Mouse (Mus musculus): Measurements from ENCODE around the gene Asic2. TPM values are rescaled to one million over a fixed set of nuclear protein-coding genes. Genes with fewer than 3 reads are reported as not detected.

Gene Asic2
- polyA plus RNA-seq, 2 experiments = 0.01 to 0.04 TPM

DNA sequence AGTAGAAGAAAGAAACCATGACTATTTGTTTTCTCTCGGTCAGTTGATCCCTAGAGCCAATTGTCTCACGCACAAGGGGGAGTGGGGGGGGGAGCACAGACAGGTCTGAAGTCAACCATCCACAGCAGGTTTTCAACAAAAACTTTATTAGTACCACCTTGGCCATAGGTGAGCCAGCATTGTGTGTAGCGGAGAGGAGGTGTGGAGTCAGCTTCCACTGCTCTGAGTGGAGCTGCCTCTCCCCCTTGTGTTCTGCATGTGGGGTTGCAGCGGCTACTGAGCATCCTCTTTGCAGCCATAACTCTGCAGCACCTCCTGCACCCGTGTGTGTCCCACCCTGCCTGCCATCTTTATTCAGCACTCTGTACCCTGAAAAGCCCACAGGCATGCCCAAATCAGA is 6.3 kb upstream of the Asic2 start:
- H3K27me3 ChIP-seq (ENCODE audit: control insufficient read depth, insufficient read depth, low read length) = no peaks in the 10 kb centered on the region
- WGBS (ENCODE audit: insufficient replicate concordance) = 26% methylated on average over 5 of the region's 5 CpGs
- H3K27ac ChIP-seq = no peak overlapping the region
- no peak overlapping the region for H3K4me2 ChIP-seq (ENCODE audit: low read depth)
- no peak overlapping the region for H3K4me3 ChIP-seq (ENCODE audit: insufficient read depth in 1 of 2, low read depth in 2 of 2, low read length in 2 of 2)
- no peaks in the 10 kb centered on the region for H3K36me3 ChIP-seq (replicated peaks; ENCODE audit: control insufficient read depth, insufficient read depth, low read depth)
- no peak for TF ChIP-seq EP300 (IDR thresholded peaks at IDR 0.05; ENCODE audit: low read depth)
- peak; percentile 24; the same call in 1 of the 2 replicates for TF ChIP-seq CTCF (IDR thresholded peaks at IDR 0.05; ENCODE audit: low read depth)
- no peak overlapping the region for H3K9ac ChIP-seq (replicated peaks)
- H3K9me3 ChIP-seq (ENCODE audit: control insufficient read depth, low read length) = no peaks in the 10 kb centered on the region
- ATAC-seq (ENCODE audit: insufficient read depth) (no peak), DNase-seq (ENCODE audit: low read depth in 3 of 3, low spot score in 3 of 3) (no peak)
- H3K4me1 ChIP-seq (replicated peaks; ENCODE audit: control insufficient read depth in 2 of 2, insufficient read depth in 2 of 2, low read length in 1 of 2) = no peaks in the 10 kb centered on the region

DNA sequence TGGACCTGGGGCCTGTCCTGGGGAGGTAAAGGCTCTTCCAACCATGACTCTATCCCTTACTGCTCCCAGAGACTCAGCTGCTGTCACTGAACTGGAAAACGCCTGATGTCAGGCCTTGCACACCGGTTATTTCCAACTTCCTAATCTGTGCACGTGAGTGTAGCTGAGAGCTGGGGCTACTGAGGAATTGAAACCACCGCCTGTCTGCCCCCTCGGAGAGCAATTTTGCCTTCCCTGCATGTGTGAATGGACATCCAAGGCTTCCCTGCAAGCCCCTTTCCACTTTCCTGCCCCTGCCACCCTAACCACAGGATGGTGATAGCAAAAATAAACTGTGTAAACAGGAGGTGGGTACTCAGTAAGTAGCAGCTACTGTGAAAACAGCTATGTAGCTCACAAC is 5.4 kb upstream of the Asic2 start:
- no peak for DNase-seq (ENCODE audit: low read depth in 3 of 3, low spot score in 3 of 3)
- Histone ChIP-seq H3K9ac (replicated peaks) (no peak overlapping the region), H3K36me3 (replicated peaks; ENCODE audit: control insufficient read depth, insufficient read depth, low read depth) (no peaks in the 10 kb centered on the region), H3K4me2 (ENCODE audit: low read depth) (no peak overlapping the region), H3K4me1 (replicated peaks; ENCODE audit: control insufficient read depth in 2 of 2, insufficient read depth in 2 of 2, low read length in 1 of 2) (no peaks in the 10 kb centered on the region), H3K27me3 (ENCODE audit: control insufficient read depth, insufficient read depth, low read length) (no peaks in the 10 kb centered on the region; the same call in 1 of the 2 replicates), H3K4me3 (ENCODE audit: insufficient read depth in 1 of 2, low read depth in 2 of 2, low read length in 2 of 2) (no peak overlapping the region), H3K9me3 (ENCODE audit: control insufficient read depth, low read length) (no peaks in the 10 kb centered on the region), H3K27ac (no peak overlapping the region)
- TF ChIP-seq EP300 (IDR thresholded peaks at IDR 0.05; ENCODE audit: low read depth) (no peak), CTCF (IDR thresholded peaks at IDR 0.05; ENCODE audit: low read depth) (no peak)
- ATAC-seq (ENCODE audit: insufficient read depth) = no peak
- 20% methylated on average over 5 of the region's 5 CpGs for WGBS (ENCODE audit: insufficient replicate concordance)

DNA sequence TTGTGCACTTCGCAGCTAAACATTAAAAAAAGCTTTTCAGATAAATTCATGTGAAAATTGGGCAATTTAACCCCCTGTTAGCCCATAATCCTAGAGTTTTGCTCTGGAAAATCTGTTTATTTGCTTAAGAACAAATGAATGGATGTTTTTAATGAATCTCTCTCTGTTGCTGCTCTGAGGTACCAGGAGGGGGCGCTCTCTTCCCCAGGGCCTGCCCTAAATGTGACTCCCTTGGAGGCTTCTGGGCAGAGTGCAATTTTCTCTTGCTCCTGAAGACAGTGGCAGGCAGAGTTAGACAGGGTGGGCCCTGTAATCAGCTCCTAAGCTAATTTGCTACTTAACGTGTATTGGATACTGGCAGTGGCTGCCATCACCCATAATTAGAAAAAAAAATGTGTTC is 3.8 kb upstream of the Asic2 start:
- TF ChIP-seq EP300 (IDR thresholded peaks at IDR 0.05; ENCODE audit: low read depth) (no peak), CTCF (IDR thresholded peaks at IDR 0.05; ENCODE audit: low read depth) (peak; percentile 42)
- Histone ChIP-seq H3K36me3 (replicated peaks; ENCODE audit: control insufficient read depth, insufficient read depth, low read depth) (no peaks in the 10 kb centered on the region), H3K27me3 (ENCODE audit: control insufficient read depth, insufficient read depth, low read length) (no peaks in the 10 kb centered on the region; the same call in 1 of the 2 replicates), H3K9ac (replicated peaks) (no peak overlapping the region), H3K4me2 (ENCODE audit: low read depth) (no peak overlapping the region), H3K9me3 (ENCODE audit: control insufficient read depth, low read length) (no peaks in the 10 kb centered on the region), H3K27ac (no peak overlapping the region), H3K4me3 (ENCODE audit: insufficient read depth in 1 of 2, low read depth in 2 of 2, low read length in 2 of 2) (no peak overlapping the region), H3K4me1 (replicated peaks; ENCODE audit: control insufficient read depth in 2 of 2, insufficient read depth in 2 of 2, low read length in 1 of 2) (no peaks in the 10 kb centered on the region)
- DNase-seq (ENCODE audit: low read depth in 3 of 3, low spot score in 3 of 3) (no peak), ATAC-seq (ENCODE audit: insufficient read depth) (no peak)
- WGBS (ENCODE audit: insufficient replicate concordance) = 35% methylated on average over 3 of the region's 3 CpGs

DNA sequence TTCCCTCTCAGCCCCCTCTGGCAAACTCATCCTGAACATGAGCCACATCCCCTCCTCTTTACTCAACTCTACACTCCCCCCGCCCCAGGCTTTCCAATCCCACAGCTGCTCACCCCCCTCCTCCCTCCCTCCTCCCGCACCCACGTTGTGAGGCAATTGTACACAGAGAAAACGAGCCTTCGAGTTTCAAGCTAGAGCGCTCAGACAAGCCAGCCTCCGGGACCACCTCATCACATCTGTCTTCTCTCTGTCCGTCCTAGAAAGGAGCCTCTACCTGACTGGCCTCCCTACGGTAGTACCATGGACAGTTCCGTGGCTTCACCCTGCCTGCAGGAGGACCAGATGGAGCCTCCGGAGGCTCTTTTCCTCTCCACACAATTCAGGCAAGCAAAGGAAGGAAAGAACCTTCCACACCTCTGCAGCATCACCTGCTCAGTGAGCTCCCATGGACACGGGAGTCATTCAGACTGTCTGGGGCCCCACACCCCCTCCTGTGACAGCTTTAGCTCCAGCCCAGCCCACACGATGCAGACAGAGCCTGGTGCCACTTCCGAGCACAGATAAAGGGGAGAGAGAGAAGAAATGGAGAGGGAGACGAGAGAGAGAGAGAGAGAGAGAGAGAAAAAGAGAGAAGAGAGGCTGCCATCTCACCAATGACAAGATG is 1.5 kb downstream of the Asic2 start:
- no peak for ATAC-seq (ENCODE audit: insufficient read depth)
- H3K9ac ChIP-seq (replicated peaks) = no peak overlapping the region
- H3K27ac ChIP-seq = no peak overlapping the region
- no peak for DNase-seq (ENCODE audit: low read depth in 3 of 3, low spot score in 3 of 3)
- TF ChIP-seq CTCF (IDR thresholded peaks at IDR 0.05; ENCODE audit: low read depth) (no peak), EP300 (IDR thresholded peaks at IDR 0.05; ENCODE audit: low read depth) (no peak)
- no peaks in the 10 kb centered on the region for H3K9me3 ChIP-seq (ENCODE audit: control insufficient read depth, low read length)
- H3K4me1 ChIP-seq (replicated peaks; ENCODE audit: control insufficient read depth in 2 of 2, insufficient read depth in 2 of 2, low read length in 1 of 2) = no peaks in the 10 kb centered on the region
- 11% methylated on average over 15 of the region's 15 CpGs for WGBS (ENCODE audit: insufficient replicate concordance)
- no peak overlapping the region for H3K4me3 ChIP-seq (ENCODE audit: insufficient read depth in 1 of 2, low read depth in 2 of 2, low read length in 2 of 2)
- H3K4me2 ChIP-seq (ENCODE audit: low read depth) = no peak overlapping the region
- no peaks in the 10 kb centered on the region; the same call in 1 of the 2 replicates for H3K27me3 ChIP-seq (ENCODE audit: control insufficient read depth, insufficient read depth, low read length)
- no peaks in the 10 kb centered on the region for H3K36me3 ChIP-seq (replicated peaks; ENCODE audit: control insufficient read depth, insufficient read depth, low read depth)

DNA sequence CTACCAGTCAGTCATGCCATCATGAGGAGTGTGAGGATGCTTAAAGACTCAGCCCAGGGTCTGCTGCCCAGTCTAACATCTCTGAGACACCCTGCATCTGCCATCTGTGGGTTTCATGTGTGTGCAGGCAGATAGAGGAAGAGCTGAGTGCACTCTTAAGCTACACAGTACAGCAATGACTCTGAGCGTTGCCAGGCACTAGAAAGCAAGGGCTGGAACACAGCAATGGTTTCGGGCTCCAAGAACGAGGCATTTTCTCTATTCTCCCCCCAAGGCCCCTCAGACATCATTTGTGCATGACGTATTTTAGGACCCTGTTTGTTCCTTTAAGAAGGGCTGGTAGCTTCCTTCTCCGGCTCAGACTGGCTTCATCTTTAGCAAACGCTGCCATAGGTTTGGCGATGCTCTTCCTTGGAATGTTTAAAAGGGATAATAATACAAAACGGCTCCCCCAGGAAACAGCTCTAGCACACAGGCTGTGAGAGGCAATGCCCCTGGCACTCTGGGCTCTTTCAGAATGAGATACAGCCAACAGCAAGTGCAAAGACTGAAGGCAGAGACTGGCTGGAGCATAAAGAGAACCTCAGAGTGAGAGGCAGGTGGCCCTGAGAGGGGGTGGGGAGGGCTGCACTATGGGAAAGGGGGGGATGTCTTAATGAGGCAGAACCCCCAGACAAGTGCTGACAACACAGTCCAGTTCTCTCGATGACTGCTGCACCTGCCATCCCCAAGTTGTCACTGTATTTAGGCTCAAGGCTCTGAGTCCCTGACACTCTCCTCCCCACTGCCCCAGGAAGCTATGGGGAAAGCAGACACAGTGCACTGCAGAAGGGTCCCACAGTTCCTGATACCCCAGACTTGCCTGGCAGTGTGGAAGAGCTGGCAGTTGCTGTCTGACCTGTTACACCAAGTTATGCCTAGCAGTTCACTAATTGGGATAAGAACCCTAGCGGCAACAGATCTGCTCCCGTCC is 2.3 kb downstream of the Asic2 start:
- 43% methylated on average over 11 of the region's 11 CpGs for WGBS (ENCODE audit: insufficient replicate concordance)
- no peaks in the 10 kb centered on the region for H3K4me1 ChIP-seq (replicated peaks; ENCODE audit: control insufficient read depth in 2 of 2, insufficient read depth in 2 of 2, low read length in 1 of 2)
- H3K4me2 ChIP-seq (ENCODE audit: low read depth) = no peak overlapping the region
- H3K9me3 ChIP-seq (ENCODE audit: control insufficient read depth, low read length) = no peaks in the 10 kb centered on the region
- no peak overlapping the region for H3K27ac ChIP-seq
- no peaks in the 10 kb centered on the region; the same call in 1 of the 2 replicates for H3K27me3 ChIP-seq (ENCODE audit: control insufficient read depth, insufficient read depth, low read length)
- DNase-seq (ENCODE audit: low read depth in 3 of 3, low spot score in 3 of 3) (no peak), ATAC-seq (ENCODE audit: insufficient read depth) (no peak)
- TF ChIP-seq EP300 (IDR thresholded peaks at IDR 0.05; ENCODE audit: low read depth) (no peak), CTCF (IDR thresholded peaks at IDR 0.05; ENCODE audit: low read depth) (no peak)
- H3K36me3 ChIP-seq (replicated peaks; ENCODE audit: control insufficient read depth, insufficient read depth, low read depth) = no peaks in the 10 kb centered on the region
- no peak overlapping the region for H3K9ac ChIP-seq (replicated peaks)
- H3K4me3 ChIP-seq (ENCODE audit: insufficient read depth in 1 of 2, low read depth in 2 of 2, low read length in 2 of 2) = no peak overlapping the region
